Mouse (Mus musculus) cerebellum, postnatal 4 days (tissue): ENCODE data around the gene Crybg2.

Source experiments
- DNase-seq, 2 experiments: peaks; one replicate each; pipeline ENCODE4 v3.0.0; 2022; ENCODE audit warnings: low spot score in 2 of 2, mixed read lengths in 1 of 2

Crybg2 gene

GRCm38 (mm10) chr4:134058166-134058715 is 2.4 kb upstream of the Crybg2 start:
- no peak for DNase-seq

GRCm38 (mm10) chr4:134058908-134059307 is 1.7 kb upstream of the Crybg2 start:
- no peak for DNase-seq

GRCm38 (mm10) chr4:134061166-134061830 is 683 bp downstream of the Crybg2 start:
- no peak for DNase-seq

GRCm38 (mm10) chr4:134061944-134062446 is 1.4 kb downstream of the Crybg2 start:
- DNase-seq, result no peak

GRCm38 (mm10) chr4:134062561-134062960 is 1.9 kb downstream of the Crybg2 start:
- no peak for DNase-seq

- no peak for DNase-seq
These were observed 4.9 kb downstream of the Crybg2 start for GRCm38 (mm10) chr4:134065431-134066004.

GRCm38 (mm10) chr4:134067383-134067782 is 6.8 kb downstream of the Crybg2 start:
- DNase-seq, result no peak

GRCm38 (mm10) chr4:134067833-134068544 is 7.4 kb downstream of the Crybg2 start:
- DNase-seq, result no peak

- no peak for DNase-seq
These were observed 8.4 kb downstream of the Crybg2 start for GRCm38 (mm10) chr4:134068793-134069580.

GRCm38 (mm10) chr4:134078694-134079093 is 18.1 kb downstream of the Crybg2 start:
- peak in 1 of 2 experiments; percentile 43 for DNase-seq

GRCm38 (mm10) chr4:134080674-134081073 is 20.1 kb downstream of the Crybg2 start:
- DNase-seq, result no peak

- DNase-seq, result peak in 1 of 2 experiments; percentile 21
These were observed 21.2 kb downstream of the Crybg2 start for GRCm38 (mm10) chr4:134081730-134082386.

- DNase-seq, result no peak
These were observed 21.8 kb downstream of the Crybg2 start for GRCm38 (mm10) chr4:134082460-134082859.

- no peak for DNase-seq
These were observed 24.4 kb downstream of the Crybg2 start for GRCm38 (mm10) chr4:134084999-134085398.

GRCm38 (mm10) chr4:134087412-134087811 is 26.8 kb downstream of the Crybg2 start:
- DNase-seq, result peak in 1 of 2 experiments; percentile 18

- no peak for DNase-seq
These were observed 28.4 kb downstream of the Crybg2 start for GRCm38 (mm10) chr4:134089029-134089428.

GRCm38 (mm10) chr4:134090521-134091224 is 30.1 kb downstream of the Crybg2 start:
- no peak for DNase-seq

GRCm38 (mm10) chr4:134091225-134091529 is 30.6 kb downstream of the Crybg2 start:
- DNase-seq, result no peak

GRCm38 (mm10) chr4:134092382-134093288 is 32.0 kb downstream of the Crybg2 start:
- peak in 1 of 2 experiments; percentile 32 for DNase-seq
